In genomic region chr17:4954431-4954830, GRCm38 (mm10) we compare ENCODE assay signal across 20 mouse cellular contexts.
"Had no signal": no experiment of that assay in that cellular context is flagged by ENCODE, and none has a peak within 500 bp of the region (broad histone marks: within the 10 kb centered on the region; RNA-seq: fewer than 3 reads in every experiment).

No protein-coding gene starts in this region.

- H3K4me2 ChIP-seq: limb, embryonic 15.5 days; liver, embryonic 11.5 days; lung, embryonic 14.5 days; midbrain, embryonic 12.5 days; neural tube, embryonic 12.5 days; stomach, embryonic 15.5 days had no signal

- DNase-seq: kidney, adult 2 months; kidney, postnatal 25 days; layer of hippocampus, adult 9-11 months; liver, postnatal 0 days; lung, embryonic 14.5 days; retina, postnatal 1 day; right cerebral cortex, postnatal 25 days; spleen, adult 18-20 months; thymus, postnatal 25 days had no signal

- H3K27me3 ChIP-seq: limb, embryonic 15.5 days; midbrain, embryonic 12.5 days; neural tube, embryonic 12.5 days; stomach, embryonic 15.5 days had no signal

- H3K4me1 ChIP-seq: neural tube, embryonic 12.5 days; stomach, embryonic 15.5 days had no signal

- H3K9ac ChIP-seq: limb, embryonic 15.5 days; liver, embryonic 14.5 days; liver, postnatal 0 days; lung, embryonic 14.5 days; midbrain, embryonic 12.5 days; neural tube, embryonic 12.5 days; stomach, embryonic 15.5 days had no signal

- H3K27ac ChIP-seq: kidney, postnatal 0 days; layer of hippocampus, adult 2 months; limb, embryonic 15.5 days; liver, embryonic 14.5 days; macrophage; midbrain, embryonic 12.5 days; neural tube, embryonic 12.5 days; stomach, embryonic 15.5 days had no signal

- ATAC-seq: liver, postnatal 0 days; lung, postnatal 0 days; midbrain, embryonic 16.5 days had no signal

- H3K36me3 ChIP-seq: limb, embryonic 15.5 days; midbrain, embryonic 12.5 days; neural tube, embryonic 12.5 days; stomach, embryonic 15.5 days had no signal

- H3K9me3 ChIP-seq: limb, embryonic 15.5 days; midbrain, embryonic 12.5 days; neural tube, embryonic 12.5 days; stomach, embryonic 15.5 days had no signal

- H3K4me3 ChIP-seq: layer of hippocampus, adult 2 months; limb, embryonic 15.5 days; midbrain, embryonic 12.5 days; neural tube, embryonic 12.5 days; stomach, embryonic 15.5 days had no signal
